Mouse (Mus musculus): Measurements from ENCODE around the gene Krtap21-1.

Gene Krtap21-1

DNA sequence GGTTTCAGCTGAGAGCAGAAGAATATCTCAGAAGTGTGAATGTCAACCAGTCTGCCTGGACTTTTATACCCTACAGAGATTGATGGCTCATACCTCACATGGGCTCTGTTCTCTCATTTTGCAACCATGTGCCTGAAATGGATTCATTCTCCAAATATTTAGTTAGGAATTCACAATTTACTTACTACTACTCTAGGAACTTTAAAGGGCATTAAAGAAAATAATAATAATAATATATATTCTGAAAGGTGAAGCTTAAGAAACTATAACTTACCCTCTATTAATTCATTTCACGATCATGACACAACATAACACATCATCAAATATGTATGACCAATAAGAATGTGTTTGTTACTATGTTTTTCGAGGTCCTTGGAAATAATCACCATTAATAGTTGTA, at the start of gene Krtap21-1:
TSS of gene Krtap21-1 (minus strand) at position 101 of the 400 bp plus-strand sequence.
- no peak for DNase-seq (ENCODE audit: low read depth, low spot score)

- DNase-seq (ENCODE audit: low read depth, low spot score): no peak
Measured at GRCm38 (mm10) chr16:89429586-89429985, 25.9 kb upstream of the Krtap21-1 start.

DNA sequence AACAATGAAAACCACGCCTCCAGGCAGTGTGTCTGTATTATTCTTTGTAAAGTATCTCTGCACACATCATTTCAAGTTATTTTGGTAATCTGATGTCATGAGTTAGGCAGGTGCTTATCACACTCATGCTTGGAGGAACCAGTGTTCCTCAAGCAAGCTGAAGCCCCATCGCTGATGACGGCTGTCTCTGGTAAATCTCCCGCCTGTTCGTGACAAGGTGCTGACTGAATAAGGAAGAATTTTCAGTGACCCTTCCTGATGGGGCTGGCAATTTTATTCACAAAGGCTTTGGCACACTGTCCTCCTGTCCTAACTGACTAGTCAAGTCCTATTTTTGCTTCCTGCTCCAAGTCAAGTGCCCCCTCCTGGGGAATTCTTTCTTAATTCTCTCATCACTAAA, 21.6 kb upstream of the Krtap21-1 start:
- DNase-seq (ENCODE audit: low read depth, low spot score): no peak

- DNase-seq (ENCODE audit: low read depth, low spot score): no peak
Measured at GRCm38 (mm10) chr16:89420011-89420410, 16.3 kb upstream of the Krtap21-1 start, which contains the start of gene Krtap6-2. TSS of gene Krtap6-2 (minus strand) at chr16:89420111.

DNA sequence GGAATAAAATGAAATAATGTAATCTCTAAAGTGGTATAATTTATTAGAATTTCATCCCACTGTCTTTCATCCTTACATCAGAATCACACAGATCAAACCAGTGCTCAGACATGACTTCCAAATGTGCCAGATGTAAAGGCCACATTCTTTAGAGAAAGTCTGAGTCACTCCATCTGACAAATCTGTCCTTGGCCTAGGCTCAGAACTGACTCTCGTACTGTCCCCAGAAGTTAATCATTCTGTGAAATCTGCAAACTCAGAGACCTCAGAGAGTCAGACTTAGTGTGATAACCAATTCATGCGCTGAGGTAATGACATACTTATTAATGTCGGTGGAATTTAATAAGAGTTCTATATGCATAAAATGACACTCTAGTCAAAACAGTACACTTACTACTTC, 12.6 kb upstream of the Krtap21-1 start:
- DNase-seq (ENCODE audit: low read depth, low spot score): no peak

DNA sequence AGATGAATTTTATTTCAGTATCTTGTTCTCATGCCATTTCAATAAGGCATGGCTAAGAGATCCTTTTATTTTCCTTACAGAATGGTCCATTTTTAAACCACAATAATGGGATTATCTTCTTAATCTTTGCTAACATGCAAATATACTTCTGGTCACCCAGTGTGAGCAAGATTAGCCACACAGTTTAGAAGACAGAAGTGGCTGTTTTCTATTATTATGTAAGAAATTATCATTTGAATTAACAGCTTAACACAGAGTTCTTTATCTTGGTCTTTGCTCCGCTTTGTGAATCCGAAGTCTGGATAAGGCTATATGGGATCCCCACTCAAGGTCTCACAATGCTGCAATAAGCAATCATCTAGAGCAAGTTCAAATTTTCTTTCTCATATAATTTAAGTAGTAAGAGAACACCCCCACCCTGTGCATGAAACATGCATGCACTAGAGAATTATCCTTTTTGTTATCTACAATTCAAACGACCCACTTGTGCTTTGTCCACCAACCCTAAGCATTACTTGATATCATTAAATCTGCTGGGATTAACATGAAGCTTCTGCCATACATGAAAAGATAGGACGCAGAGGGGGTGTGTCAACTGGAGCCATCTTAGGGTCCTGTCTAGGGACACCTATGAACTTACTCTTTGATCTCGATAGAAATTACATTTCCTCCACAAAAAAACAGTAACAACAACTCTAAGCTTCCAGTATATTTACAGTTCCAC, 6.8 kb upstream of the Krtap21-1 start:
- no peak for DNase-seq (ENCODE audit: low read depth, low spot score)

GRCm38 (mm10) chr16:89372734-89373461, 30.8 kb downstream of the Krtap21-1 start:
- no peak for DNase-seq (ENCODE audit: low read depth, low spot score)
